Mouse (Mus musculus) midbrain, embryonic 13.5 days (tissue): Measurements from ENCODE around the gene Ndufs8. TPM values are rescaled to one million over a fixed set of nuclear protein-coding genes. Genes with fewer than 3 reads are reported as not detected.
A peak's percentile ranks its signal among the peaks of the same experiment; 100 is the strongest.

Experiments used
- ATAC-seq: fragments of 200-750 bp; cut with Nextera tagmentation; 2 replicates; pipeline ENCODE4 v1.8.0; 2017; ENCODE audit warnings: mild to moderate bottlenecking, moderate TSS enrichment, moderate library complexity
- H3K27ac ChIP-seq: fragments of 300-500 bp; sonication (generic); 2 replicates; pipeline ENCODE4 v1.5.1; 2015; ENCODE audit warnings: inconsistent platforms, mild to moderate bottlenecking, moderate library complexity
- H3K27me3 ChIP-seq: fragments of 300-500 bp; sonication (generic); 2 replicates; pipeline ENCODE4 v1.6.1; 2015; ENCODE audit warnings: mild to moderate bottlenecking, inconsistent platforms
- H3K36me3 ChIP-seq: fragments of 300-500 bp; sonication (generic); 2 replicates; pipeline ENCODE4 v1.6.1; 2015; ENCODE audit warnings: mild to moderate bottlenecking, inconsistent platforms
- H3K4me1 ChIP-seq: fragments of 300-500 bp; sonication (generic); replicated peaks from 2 replicates; pipeline ENCODE4 v1.6.1; 2015; ENCODE audit warnings: inconsistent platforms
- H3K4me2 ChIP-seq: fragments of 300-500 bp; sonication (generic); replicated peaks from 2 replicates; pipeline ENCODE4 v1.6.1; 2015; ENCODE audit warnings: moderate library complexity, mild to moderate bottlenecking, inconsistent platforms
- H3K4me3 ChIP-seq: fragments of 300-500 bp; sonication (generic); replicated peaks from 2 replicates; pipeline ENCODE4 v1.5.1; 2015; ENCODE audit warnings: mild to moderate bottlenecking, inconsistent platforms
- H3K9ac ChIP-seq: fragments of 300-500 bp; sonication (generic); replicated peaks from 2 replicates; pipeline ENCODE4 v1.6.1; 2015; ENCODE audit warnings: mild to moderate bottlenecking, inconsistent platforms
- H3K9me3 ChIP-seq: fragments of 300-500 bp; sonication (generic); 2 replicates; pipeline ENCODE4 v1.6.1; 2016; ENCODE audit warnings: mild to moderate bottlenecking, inconsistent platforms
- WGBS: fragments of 180-500 bp; shearing (Covaris S2); methylation state at CpG from one replicate; pipeline ENCODE4 v1.1.7; 2015; 5-methylcytosine and 5-hydroxymethylcytosine counted together
- polyA plus RNA-seq: library from polyadenylated mRNA; unstranded; fragments of >200 nt; fragmentation: Nextera tagmentation; extraction: Ambion mirVana; gene quantifications from 2 replicates; pipeline ENCODE4 v1.2.1, GENCODE M21; 2015

Ndufs8 gene
- polyA plus RNA-seq, 1 experiment from 2014 or later, result 232 TPM

DNA sequence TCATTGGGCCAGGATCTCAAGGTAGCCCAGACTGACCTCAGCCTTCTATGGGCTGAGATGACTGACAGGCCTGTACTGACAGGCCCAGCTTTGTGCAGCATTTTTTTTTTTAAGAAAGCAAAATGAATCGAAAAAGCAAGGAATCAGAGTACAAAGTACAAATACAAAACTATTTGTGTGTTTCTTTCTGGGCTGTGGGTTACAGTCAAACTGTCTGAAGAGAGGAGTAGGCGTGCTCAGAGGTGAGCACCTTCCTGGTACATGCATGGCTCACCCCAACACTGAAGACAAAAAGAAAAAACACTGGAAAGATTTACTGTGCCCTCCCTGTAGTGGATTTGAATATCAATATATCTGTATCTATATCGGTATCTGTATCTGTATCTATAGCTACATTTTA, 35.2 kb upstream of the Ndufs8 start:
- Histone ChIP-seq H3K27ac (no peak overlapping the region), H3K9me3 (no peaks in the 10 kb centered on the region), H3K4me2 (no peak overlapping the region), H3K36me3 (no peaks in the 10 kb centered on the region), H3K27me3 (peaks cover 11% of the 10 kb centered on the region), H3K4me1 (peaks cover 3% of the 10 kb centered on the region), H3K4me3 (no peak overlapping the region), H3K9ac (no peak overlapping the region)
- WGBS, result 76% methylated on average over 3 of the region's 3 CpGs
- no peak for ATAC-seq

GRCm38 (mm10) chr19:3946715-3947114, 34.1 kb upstream of the Ndufs8 start:
- no peak overlapping the region for H3K4me3 ChIP-seq
- H3K4me2 ChIP-seq, result no peak overlapping the region
- ATAC-seq, result peak; percentile 84
- H3K36me3 ChIP-seq, result no peaks in the 10 kb centered on the region
- H3K9me3 ChIP-seq, result no peaks in the 10 kb centered on the region
- H3K9ac ChIP-seq, result no peak overlapping the region
- 11% methylated on average over 2 of the region's 2 CpGs for WGBS
- peaks cover 3% of the 10 kb centered on the region for H3K4me1 ChIP-seq
- no peak overlapping the region for H3K27ac ChIP-seq
- peaks cover 11% of the 10 kb centered on the region for H3K27me3 ChIP-seq

- WGBS, result 38% methylated on average over 10 of the region's 10 CpGs
Observed at GRCm38 (mm10) chr19:3945872-3946564, 33.4 kb upstream of the Ndufs8 start.

DNA sequence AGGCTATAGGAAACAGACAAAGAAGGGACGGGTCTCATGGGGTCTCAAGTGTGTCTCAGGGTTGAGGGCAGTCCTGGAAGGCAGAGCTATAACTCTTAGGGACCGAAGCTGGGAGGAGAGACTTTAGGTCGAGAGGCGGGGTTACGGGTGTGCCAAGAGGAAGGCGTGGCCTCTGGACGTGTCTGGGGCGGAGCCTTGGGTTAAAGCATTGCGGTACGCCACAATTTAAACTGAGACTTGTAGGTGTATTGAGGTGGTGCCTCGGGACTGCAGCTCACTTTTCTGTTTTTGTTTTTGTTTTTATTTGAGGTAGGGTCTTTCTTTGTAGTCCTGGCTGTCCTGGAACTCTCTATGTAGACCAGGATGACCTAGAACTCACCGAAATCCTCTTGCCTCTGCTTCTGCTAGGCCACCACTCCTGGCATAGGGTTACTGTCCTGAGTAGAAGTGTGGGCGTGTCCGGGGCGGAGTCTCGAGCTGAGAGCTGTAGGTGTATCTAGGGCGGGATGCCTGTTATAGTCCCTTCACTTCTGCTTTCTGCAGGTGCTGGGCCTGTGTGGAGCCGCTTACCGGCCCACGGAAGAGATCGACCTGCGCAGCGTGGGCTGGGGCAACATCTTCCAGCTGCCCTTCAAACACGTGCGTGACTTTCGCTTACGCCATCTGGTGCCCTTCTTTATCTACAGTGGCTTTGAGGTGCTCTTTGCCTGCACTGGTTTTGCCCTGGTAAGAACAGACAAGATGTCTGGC, 30.6 kb upstream of the Ndufs8 start:
- H3K9ac ChIP-seq, result no peak overlapping the region
- H3K27me3 ChIP-seq, result peaks cover 11% of the 10 kb centered on the region
- no peak overlapping the region for H3K4me3 ChIP-seq
- H3K27ac ChIP-seq, result no peak overlapping the region
- 26% methylated on average over 27 of the region's 27 CpGs for WGBS
- no peak for ATAC-seq
- peak overlapping the region; percentile 21; the same call in 1 of the 2 replicates for H3K4me2 ChIP-seq
- H3K36me3 ChIP-seq, result no peaks in the 10 kb centered on the region
- no peaks in the 10 kb centered on the region for H3K9me3 ChIP-seq
- H3K4me1 ChIP-seq, result peaks cover 3% of the 10 kb centered on the region

More at GRCm38 (mm10) chr19:3945872-3946564, 33.4 kb upstream of the Ndufs8 start:
- Histone ChIP-seq H3K27ac (no peak overlapping the region), H3K4me2 (no peak overlapping the region), H3K27me3 (peaks cover 11% of the 10 kb centered on the region), H3K9ac (no peak overlapping the region), H3K36me3 (no peaks in the 10 kb centered on the region), H3K4me3 (no peak overlapping the region), H3K9me3 (no peaks in the 10 kb centered on the region), H3K4me1 (peaks cover 3% of the 10 kb centered on the region)
- ATAC-seq, result no peak

GRCm38 (mm10) chr19:3942315-3942714, 29.7 kb upstream of the Ndufs8 start:
- no peak for ATAC-seq
- WGBS, result 86% methylated on average over 7 of the region's 7 CpGs
- no peaks in the 10 kb centered on the region for H3K36me3 ChIP-seq
- H3K4me3 ChIP-seq, result no peak overlapping the region
- no peaks in the 10 kb centered on the region for H3K9me3 ChIP-seq
- H3K27me3 ChIP-seq, result peaks cover 11% of the 10 kb centered on the region
- H3K27ac ChIP-seq, result no peak overlapping the region
- no peak overlapping the region for H3K4me2 ChIP-seq
- peaks cover 3% of the 10 kb centered on the region for H3K4me1 ChIP-seq
- no peak overlapping the region for H3K9ac ChIP-seq

DNA sequence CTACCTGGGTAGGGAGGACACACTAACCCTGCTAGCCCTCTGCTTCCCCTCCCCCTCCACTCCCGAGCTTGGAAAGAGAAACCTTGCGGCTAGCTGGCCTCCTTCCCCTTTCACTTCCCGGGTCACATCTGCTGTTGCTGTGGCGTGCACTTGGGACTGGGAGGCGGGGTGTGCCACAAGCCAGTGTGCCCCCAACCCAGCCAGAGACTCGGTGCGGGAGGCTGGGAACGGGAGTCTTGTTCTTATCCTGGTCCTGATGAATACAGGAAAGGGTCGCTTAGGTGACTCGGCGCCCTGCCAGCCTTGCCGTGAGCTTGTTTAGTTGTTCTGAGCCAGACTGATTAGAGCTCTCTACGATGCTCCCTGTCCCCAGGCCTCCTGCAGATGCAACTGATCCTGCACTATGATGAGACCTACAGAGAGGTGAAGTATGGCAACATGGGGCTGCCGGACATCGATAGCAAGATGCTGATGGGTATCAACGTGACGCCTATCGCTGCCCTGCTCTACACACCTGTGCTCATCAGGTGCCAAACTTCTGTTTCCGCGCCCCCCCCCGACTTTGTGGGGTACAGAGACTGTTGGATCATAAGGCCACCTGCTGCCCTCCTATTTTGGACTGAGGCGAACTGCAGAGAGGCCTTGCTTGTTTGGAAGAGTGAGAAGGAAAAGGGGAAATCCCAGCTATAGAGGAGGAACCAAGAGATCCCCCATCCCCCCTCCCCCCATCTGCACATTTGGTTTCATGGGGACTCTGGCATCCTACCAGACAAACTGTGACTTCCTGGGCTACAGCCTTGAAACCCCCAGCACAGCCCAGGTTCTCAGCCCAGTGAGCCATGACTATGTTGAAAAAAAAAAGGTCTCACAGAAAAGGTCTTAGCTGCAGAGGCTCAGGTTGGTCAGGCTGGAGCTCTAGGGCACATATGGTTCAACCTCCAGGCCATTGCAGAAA, 23.6 kb upstream of the Ndufs8 start:
- Histone ChIP-seq H3K27me3 (peaks cover 17% of the 10 kb centered on the region), H3K27ac (no peak overlapping the region), H3K9ac (peak overlapping the region; percentile 48), H3K36me3 (no peaks in the 10 kb centered on the region), H3K4me1 (peaks cover 14% of the 10 kb centered on the region), H3K9me3 (no peaks in the 10 kb centered on the region), H3K4me3 (peak overlapping the region; percentile 35), H3K4me2 (peak overlapping the region; percentile 59)
- 8% methylated on average over 22 of the region's 22 CpGs for WGBS
- 0 out of 2 replicates have a peak, but pooled peaks have one; percentile 45 for ATAC-seq

DNA sequence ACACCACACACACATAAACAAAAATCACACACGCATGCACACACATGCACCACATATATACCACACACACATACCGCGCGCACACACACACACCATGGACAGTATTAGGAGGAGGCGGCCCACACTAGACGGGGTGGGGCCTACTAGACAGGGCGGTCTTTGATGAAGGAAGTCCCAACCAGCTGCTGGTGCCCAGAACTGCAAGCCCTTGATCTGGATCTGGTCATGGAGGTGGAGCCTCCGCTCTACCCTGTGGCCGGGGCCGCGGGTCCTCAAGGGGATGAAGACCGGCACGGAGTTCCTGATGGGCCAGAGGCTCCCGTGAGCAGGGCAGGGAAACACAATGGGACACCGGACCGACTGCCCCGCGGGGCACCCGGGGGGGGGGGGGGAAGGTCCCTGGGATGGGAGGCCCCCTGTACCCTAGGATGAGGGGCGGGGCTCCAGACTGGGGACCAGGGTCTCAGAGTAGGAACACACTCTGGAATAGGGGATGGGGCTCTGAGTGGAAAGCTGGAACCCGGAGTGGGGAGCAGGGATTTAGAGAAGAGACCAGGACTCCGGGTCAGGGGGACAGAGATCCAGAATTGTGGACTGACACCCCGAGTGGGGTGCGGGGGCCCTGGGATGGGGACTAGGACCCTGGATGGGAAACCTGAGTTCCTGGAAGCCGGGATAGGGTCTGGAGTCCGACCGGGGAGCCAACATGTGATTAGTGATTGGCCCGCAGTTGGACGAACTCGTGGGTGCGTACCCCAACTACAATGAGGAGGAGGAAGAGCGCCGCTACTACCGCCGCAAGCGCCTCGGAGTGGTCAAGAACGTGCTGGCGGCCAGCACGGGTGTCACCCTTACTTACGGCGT, 22.7 kb upstream of the Ndufs8 start, which contains the start of gene Unc93b1:
Gene Unc93b1, plus strand, starts transcription at position 155 of the 864 bp plus-strand sequence.
- whole genome bisulfite sequencing, result 5% methylated on average over 41 of the region's 42 CpGs
- Histone ChIP-seq H3K36me3 (no peaks in the 10 kb centered on the region), H3K27me3 (peaks cover 17% of the 10 kb centered on the region), H3K27ac (no peak within 1 kb of the TSS), H3K9me3 (no peaks in the 10 kb centered on the region), H3K4me1 (peaks cover 19% of the 10 kb centered on the region), H3K4me2 (peak within 1 kb of the TSS; percentile 59), H3K4me3 (peak within 1 kb of the TSS; percentile 35), H3K9ac (peak within 1 kb of the TSS; percentile 48)
- ATAC-seq, result peak; percentile 86

DNA sequence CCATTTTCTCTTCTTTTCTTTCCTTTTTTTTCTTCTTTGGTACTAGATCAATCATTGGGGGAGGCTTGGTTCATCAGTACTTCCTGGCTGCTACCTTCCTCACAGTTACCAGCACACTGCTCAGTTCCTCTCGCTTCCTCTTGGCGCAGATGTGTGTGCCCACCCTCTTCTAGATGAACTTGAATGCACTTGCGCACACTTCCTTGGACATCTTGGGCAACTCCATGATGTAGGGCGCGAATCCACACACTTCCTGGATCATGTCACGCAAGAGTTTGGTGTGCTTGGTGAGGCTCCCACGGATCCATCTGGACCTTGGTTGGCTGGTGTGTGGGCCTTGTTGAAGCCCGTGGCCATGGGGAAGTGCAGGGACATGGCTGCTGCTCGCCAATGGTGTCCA, 19.1 kb upstream of the Ndufs8 start:
- no peak overlapping the region for H3K4me2 ChIP-seq
- H3K27ac ChIP-seq, result no peak overlapping the region
- no peaks in the 10 kb centered on the region for H3K36me3 ChIP-seq
- ATAC-seq, result no peak
- H3K4me1 ChIP-seq, result peaks cover 29% of the 10 kb centered on the region
- no peaks in the 10 kb centered on the region for H3K9me3 ChIP-seq
- H3K4me3 ChIP-seq, result no peak overlapping the region
- H3K9ac ChIP-seq, result no peak overlapping the region
- 92% methylated on average over 9 of the region's 9 CpGs for WGBS
- peaks cover 12% of the 10 kb centered on the region for H3K27me3 ChIP-seq

GRCm38 (mm10) chr19:3930262-3931057, 17.9 kb upstream of the Ndufs8 start:
- no peak overlapping the region for H3K9ac ChIP-seq
- 77% methylated on average over 21 of the region's 21 CpGs for WGBS
- no peaks in the 10 kb centered on the region for H3K9me3 ChIP-seq
- peaks cover 6% of the 10 kb centered on the region; the same call in 1 of the 2 replicates for H3K27me3 ChIP-seq
- ATAC-seq, result no peak
- peaks cover 21% of the 10 kb centered on the region for H3K4me1 ChIP-seq
- H3K27ac ChIP-seq, result no peak overlapping the region
- H3K4me2 ChIP-seq, result no peak overlapping the region
- H3K4me3 ChIP-seq, result no peak overlapping the region
- H3K36me3 ChIP-seq, result no peaks in the 10 kb centered on the region

DNA sequence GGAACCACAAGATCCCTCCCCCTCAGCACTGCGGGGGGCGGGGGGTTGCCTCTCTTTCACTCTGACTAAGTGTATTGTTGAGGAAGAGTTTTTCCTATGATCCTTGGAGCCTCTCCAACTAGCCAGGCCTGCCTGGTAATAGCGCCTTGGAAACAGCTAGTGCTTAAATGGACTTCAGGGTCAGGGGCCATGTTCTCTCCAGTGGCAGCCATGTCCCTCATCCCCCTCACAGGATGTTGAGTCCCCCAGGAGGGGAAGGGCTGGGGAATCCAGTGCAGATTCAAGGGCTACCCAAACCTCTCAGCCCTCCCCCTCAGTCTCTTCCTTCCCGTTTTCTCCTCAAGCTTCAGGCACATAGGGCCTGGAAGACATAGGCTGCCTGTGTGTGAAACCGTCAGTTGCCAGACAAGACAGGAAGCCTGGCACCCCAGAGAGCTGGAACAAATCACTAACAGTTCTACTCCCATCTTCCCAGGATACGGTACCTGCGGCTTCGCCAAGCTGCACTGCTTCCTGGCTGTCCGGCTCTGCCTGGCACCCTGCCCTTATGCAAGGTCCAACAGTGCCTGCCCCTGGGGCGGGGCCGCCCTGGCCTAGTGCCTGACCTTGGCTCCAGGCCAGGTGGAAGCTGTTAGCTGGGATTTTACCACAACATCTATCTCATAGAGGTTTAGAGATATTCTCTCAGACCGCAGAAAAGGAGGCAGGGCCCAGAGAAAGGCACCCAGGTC, 16.8 kb upstream of the Ndufs8 start, which contains the start of gene Aldh3b1:
Gene Aldh3b1, minus strand, starts transcription at position 598 of the 731 bp plus-strand sequence.
- H3K9me3 ChIP-seq, result no peaks in the 10 kb centered on the region
- H3K9ac ChIP-seq, result peak within 1 kb of the TSS; percentile 33; the same call in 1 of the 2 replicates
- H3K27me3 ChIP-seq, result no peaks in the 10 kb centered on the region
- H3K27ac ChIP-seq, result peak within 1 kb of the TSS; percentile 32; the same call in 1 of the 2 replicates
- H3K36me3 ChIP-seq, result no peaks in the 10 kb centered on the region
- peak; percentile 56; the same call in 1 of the 2 replicates for ATAC-seq
- WGBS, result 62% methylated on average over 12 of the region's 12 CpGs
- H3K4me2 ChIP-seq, result no peak within 1 kb of the TSS
- H3K4me3 ChIP-seq, result no peak within 1 kb of the TSS
- H3K4me1 ChIP-seq, result peaks cover 15% of the 10 kb centered on the region
